Mouse (Mus musculus) ES-E14 (cell line): ENCODE results near the gene Rrm2.
A peak's percentile ranks its signal among the peaks of the same experiment; 100 is the strongest.

Experiments
- CHD2 ChIP-seq: IDR thresholded peaks from 2 replicates; pipeline ENCODE4 v1.6.1; 2014; ENCODE audit warnings: mild to moderate bottlenecking, low read depth, low read length, inconsistent platforms
- MAFK ChIP-seq: IDR thresholded peaks from 2 replicates; pipeline ENCODE4 v1.6.1; 2014; ENCODE audit warnings: mild to moderate bottlenecking, low read depth, low read length, inconsistent platforms; ENCODE audit not compliant: insufficient read depth
- ZC3H11A ChIP-seq: IDR thresholded peaks from 2 replicates; pipeline ENCODE4 v1.6.1; 2012; ENCODE audit warnings: low read depth, mild to moderate bottlenecking, inconsistent platforms, low read length, borderline replicate concordance
- ZNF384 ChIP-seq: IDR thresholded peaks from 2 replicates; pipeline ENCODE4 v1.6.1; 2012; ENCODE audit warnings: low read depth, low read length, inconsistent platforms

GRCm38 (mm10) chr12:24696500-24697483 is 11.2 kb upstream of the Rrm2 start:
- TF ChIP-seq CHD2 (no peak), ZC3H11A (peak; percentile 39; the same call in 1 of the 2 replicates), ZNF384 (no peak), MAFK (no peak)
